Mouse (Mus musculus) forebrain, embryonic 11.5 days (tissue): Measurements from ENCODE around the gene Hgfac. TPM values are rescaled to one million over a fixed set of nuclear protein-coding genes. Genes with fewer than 3 reads are reported as not detected.
A peak's percentile ranks its signal among the peaks of the same experiment; 100 is the strongest.

ENCODE experiments used
- ATAC-seq: fragments of 200-750 bp; cut with Nextera tagmentation; replicated peaks from 2 replicates; pipeline ENCODE4 v1.8.0; 2017; ENCODE audit warnings: moderate TSS enrichment; ENCODE audit not compliant: low FRiP score
- DNase-seq: peaks from one replicate; pipeline ENCODE4 v3.0.0-alpha.2; 2017; ENCODE audit warnings: low spot score
- H3K27ac ChIP-seq: fragments of 300-500 bp; sonication (generic); 2 replicates; pipeline ENCODE4 v1.5.1; 2014; ENCODE audit warnings: low read depth, low read length
- H3K27me3 ChIP-seq: fragments of 300-500 bp; sonication (generic); 2 replicates; pipeline ENCODE4 v1.6.1; 2014; ENCODE audit warnings: mild to moderate bottlenecking, low read length, mixed read lengths; ENCODE audit not compliant: control insufficient read depth, insufficient read depth
- H3K36me3 ChIP-seq: fragments of 300-500 bp; sonication (generic); 2 replicates; pipeline ENCODE4 v1.6.1; 2014; ENCODE audit warnings: mild to moderate bottlenecking, low read length, moderate library complexity, mixed read lengths; ENCODE audit not compliant: control insufficient read depth, insufficient read depth
- H3K4me1 ChIP-seq: fragments of 300-500 bp; sonication (generic); replicated peaks from 2 replicates; pipeline ENCODE4 v1.6.1; 2014; ENCODE audit warnings: low read length, mixed read lengths; ENCODE audit not compliant: control insufficient read depth, insufficient read depth
- H3K4me2 ChIP-seq: fragments of 300-500 bp; sonication (generic); 2 replicates; pipeline ENCODE4 v1.6.1; 2014; ENCODE audit warnings: low read depth, mild to moderate bottlenecking, low read length, moderate library complexity, mixed read lengths; ENCODE audit not compliant: severe bottlenecking
- H3K4me3 ChIP-seq: fragments of 300-500 bp; sonication (generic); 2 replicates; pipeline ENCODE4 v1.5.1; 2014; ENCODE audit warnings: low read depth, low read length
- H3K9ac ChIP-seq: fragments of 300-500 bp; sonication (generic); 2 replicates; pipeline ENCODE4 v1.6.1; 2014; ENCODE audit warnings: low read length
- H3K9me3 ChIP-seq: fragments of 300-500 bp; sonication (generic); 2 replicates; pipeline ENCODE4 v1.6.1; 2016; ENCODE audit warnings: low read length, mixed read lengths; ENCODE audit not compliant: control insufficient read depth
- WGBS: fragments of 180-500 bp; shearing (Covaris S2); extraction: QIAGEN DNeasy Blood & Tissue Kit; methylation state at CpG from one replicate; pipeline ENCODE4 v1.1.7; 2014; 5-methylcytosine and 5-hydroxymethylcytosine counted together
- polyA plus RNA-seq: library from polyadenylated mRNA; unstranded; fragments of >200 nt; fragmentation: Nextera tagmentation; extraction: Ambion mirVana; gene quantifications from 2 replicates; pipeline ENCODE4 v1.2.1, GENCODE M21; 2014

Gene Hgfac
- polyA plus RNA-seq, 1 experiment from 2014 or later, result 0.17 TPM

GRCm38 (mm10) chr5:35029755-35030154 lies 11.6 kb upstream of the Hgfac start:
- Histone ChIP-seq H3K4me1 (no peaks in the 10 kb centered on the region), H3K4me2 (no peak overlapping the region), H3K27me3 (no peaks in the 10 kb centered on the region), H3K9ac (no peak overlapping the region), H3K27ac (no peak overlapping the region), H3K36me3 (peaks cover 16% of the 10 kb centered on the region), H3K4me3 (no peak overlapping the region), H3K9me3 (no peaks in the 10 kb centered on the region)
- 89% methylated on average over 5 of the region's 5 CpGs for WGBS
- ATAC-seq, result no peak
- no peak for DNase-seq

- DNase-seq (no peak), ATAC-seq (no peak)
- H3K9ac ChIP-seq, result no peak overlapping the region
- no peaks in the 10 kb centered on the region for H3K4me1 ChIP-seq
- H3K9me3 ChIP-seq, result no peaks in the 10 kb centered on the region
- H3K27me3 ChIP-seq, result no peaks in the 10 kb centered on the region
- H3K4me3 ChIP-seq, result no peak overlapping the region
- WGBS, result 83% methylated on average over 5 of the region's 5 CpGs
- peaks cover 3% of the 10 kb centered on the region for H3K36me3 ChIP-seq
- no peak overlapping the region for H3K4me2 ChIP-seq
- H3K27ac ChIP-seq, result no peak overlapping the region
Measured at GRCm38 (mm10) chr5:35033068-35033467, 8.2 kb upstream of the Hgfac start.

GRCm38 (mm10) chr5:35033619-35034018 lies 7.7 kb upstream of the Hgfac start:
- Histone ChIP-seq H3K9me3 (no peaks in the 10 kb centered on the region), H3K27me3 (no peaks in the 10 kb centered on the region), H3K36me3 (peaks cover 3% of the 10 kb centered on the region), H3K4me3 (no peak overlapping the region), H3K27ac (no peak overlapping the region), H3K4me2 (no peak overlapping the region), H3K4me1 (no peaks in the 10 kb centered on the region), H3K9ac (no peak overlapping the region)
- DNase-seq, result no peak
- no peak for ATAC-seq
- WGBS, result 78% methylated on average over 1 of the region's 1 CpGs

- no peak for ATAC-seq
- H3K27ac ChIP-seq, result no peak overlapping the region
- H3K36me3 ChIP-seq, result no peaks in the 10 kb centered on the region
- no peak overlapping the region for H3K4me3 ChIP-seq
- H3K9me3 ChIP-seq, result no peaks in the 10 kb centered on the region
- H3K4me1 ChIP-seq, result no peaks in the 10 kb centered on the region
- H3K4me2 ChIP-seq, result no peak overlapping the region
- WGBS, result 94% methylated on average over 5 of the region's 5 CpGs
- H3K27me3 ChIP-seq, result no peaks in the 10 kb centered on the region
- no peak for DNase-seq
- no peak overlapping the region for H3K9ac ChIP-seq
Measured at GRCm38 (mm10) chr5:35035141-35035540, 6.2 kb upstream of the Hgfac start.

- H3K4me3 ChIP-seq, result no peak overlapping the region
- no peak for DNase-seq
- no peaks in the 10 kb centered on the region for H3K36me3 ChIP-seq
- H3K9ac ChIP-seq, result no peak overlapping the region
- no peaks in the 10 kb centered on the region for H3K9me3 ChIP-seq
- 81% methylated on average over 4 of the region's 4 CpGs for WGBS
- H3K27ac ChIP-seq, result no peak overlapping the region
- no peak overlapping the region for H3K4me2 ChIP-seq
- H3K4me1 ChIP-seq, result no peaks in the 10 kb centered on the region
- no peaks in the 10 kb centered on the region for H3K27me3 ChIP-seq
- ATAC-seq, result no peak
Measured at GRCm38 (mm10) chr5:35035795-35036194, 5.5 kb upstream of the Hgfac start.

GRCm38 (mm10) chr5:35037438-35037837 lies 3.9 kb upstream of the Hgfac start:
- Histone ChIP-seq H3K4me2 (no peak overlapping the region), H3K9me3 (no peaks in the 10 kb centered on the region), H3K9ac (no peak overlapping the region), H3K36me3 (no peaks in the 10 kb centered on the region), H3K27me3 (no peaks in the 10 kb centered on the region), H3K4me1 (no peaks in the 10 kb centered on the region), H3K4me3 (no peak overlapping the region), H3K27ac (no peak overlapping the region)
- no peak for DNase-seq
- ATAC-seq, result no peak

DNA sequence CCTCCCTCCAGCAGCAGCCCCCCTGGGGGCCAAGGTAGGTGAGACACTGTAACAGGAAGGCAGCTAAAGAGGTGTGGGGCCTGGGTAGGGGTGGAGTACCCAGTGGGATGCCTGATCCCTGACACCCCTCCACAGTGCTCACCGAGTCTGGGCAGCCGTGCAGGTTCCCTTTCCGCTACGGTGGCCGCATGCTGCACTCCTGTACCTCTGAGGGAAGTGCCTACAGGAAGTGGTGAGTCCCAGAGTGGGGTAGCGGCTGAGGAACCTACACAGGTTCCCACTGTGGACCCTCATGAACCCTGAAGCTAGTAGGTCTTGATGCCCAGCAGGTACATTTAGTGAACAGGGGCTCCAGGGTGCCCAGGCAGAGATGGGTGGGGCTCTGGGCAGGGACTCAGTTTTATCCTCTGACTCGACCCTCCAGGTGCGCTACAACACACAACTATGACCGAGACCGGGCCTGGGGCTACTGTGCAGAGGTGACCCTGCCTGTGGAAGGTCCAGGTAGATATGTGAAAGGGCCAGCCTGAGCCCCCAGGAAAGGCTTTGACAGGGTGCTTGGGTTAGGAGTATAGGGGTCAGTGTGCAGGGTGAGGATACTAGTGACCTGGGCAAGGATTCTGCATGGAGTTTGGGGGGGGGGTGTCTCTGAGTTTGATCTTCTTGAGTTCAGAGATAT lies 1.3 kb downstream of the Hgfac start:
- no peak for DNase-seq
- peak; percentile 48 for ATAC-seq
- no peaks in the 10 kb centered on the region for H3K9me3 ChIP-seq
- no peak overlapping the region for H3K4me3 ChIP-seq
- H3K9ac ChIP-seq, result no peak overlapping the region
- no peaks in the 10 kb centered on the region for H3K4me1 ChIP-seq
- no peaks in the 10 kb centered on the region for H3K36me3 ChIP-seq
- no peak overlapping the region for H3K4me2 ChIP-seq
- WGBS, result 74% methylated on average over 10 of the region's 10 CpGs
- H3K27me3 ChIP-seq, result no peaks in the 10 kb centered on the region
- H3K27ac ChIP-seq, result no peak overlapping the region

GRCm38 (mm10) chr5:35043110-35043451 lies 1.8 kb downstream of the Hgfac start:
- DNase-seq (peak; percentile 83), ATAC-seq (peak; percentile 74)
- H3K4me3 ChIP-seq, result no peak overlapping the region
- H3K9me3 ChIP-seq, result no peaks in the 10 kb centered on the region
- H3K4me2 ChIP-seq, result no peak overlapping the region
- no peaks in the 10 kb centered on the region for H3K27me3 ChIP-seq
- H3K27ac ChIP-seq, result no peak overlapping the region
- WGBS, result 32% methylated on average over 1 of the region's 1 CpGs
- H3K4me1 ChIP-seq, result no peaks in the 10 kb centered on the region
- H3K36me3 ChIP-seq, result no peaks in the 10 kb centered on the region
- no peak overlapping the region for H3K9ac ChIP-seq

DNA sequence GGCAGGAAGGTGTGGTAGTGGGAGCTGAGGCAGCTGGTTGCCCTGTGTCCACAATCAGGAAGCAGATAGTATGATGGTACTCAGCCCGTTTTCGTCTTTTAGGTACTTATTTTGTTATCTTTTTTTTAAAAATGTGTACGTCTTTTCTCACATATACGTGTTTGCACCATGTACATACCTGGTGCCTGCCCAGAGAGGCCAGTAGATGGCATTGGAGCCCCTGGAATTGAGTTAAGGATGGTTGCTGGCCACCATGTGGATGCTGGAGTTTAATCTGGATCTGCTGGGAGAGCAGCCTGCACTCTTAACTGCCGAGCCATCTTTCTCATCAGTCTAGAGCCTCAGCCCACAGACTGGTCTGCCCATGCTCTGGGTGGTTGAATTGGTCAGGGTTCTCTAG lies 9.2 kb downstream of the Hgfac start:
- H3K27me3 ChIP-seq, result no peaks in the 10 kb centered on the region
- WGBS, result 68% methylated on average over 5 of the region's 5 CpGs
- H3K9ac ChIP-seq, result no peak overlapping the region
- H3K4me2 ChIP-seq, result no peak overlapping the region
- no peak overlapping the region for H3K27ac ChIP-seq
- H3K4me3 ChIP-seq, result no peak overlapping the region
- H3K36me3 ChIP-seq, result no peaks in the 10 kb centered on the region
- no peaks in the 10 kb centered on the region for H3K4me1 ChIP-seq
- DNase-seq, result no peak
- no peak for ATAC-seq
- H3K9me3 ChIP-seq, result no peaks in the 10 kb centered on the region
